Mouse (Mus musculus): ENCODE results near the gene Ascc3.

Gene Ascc3

GRCm38 (mm10) chr10:50893546-50893945 lies 301.1 kb downstream of the Ascc3 start:
- in situ Hi-C loops (cut with MboI; ENCODE audit: low sequenced_read_pairs): no loop called here

GRCm38 (mm10) chr10:50894170-50894991 lies 301.9 kb downstream of the Ascc3 start, which contains the start of gene Sim1:
TSS of gene Sim1 (plus strand) at chr10:50894754.
- in situ Hi-C loops (cut with MboI; ENCODE audit: low sequenced_read_pairs): no loop called here

- in situ Hi-C loops (cut with MboI; ENCODE audit: low sequenced_read_pairs): no loop called here
Observed at GRCm38 (mm10) chr10:50895091-50895790, 302.8 kb downstream of the Ascc3 start.

GRCm38 (mm10) chr10:50895881-50896766 lies 303.7 kb downstream of the Ascc3 start:
- in situ Hi-C loops (cut with MboI; ENCODE audit: low sequenced_read_pairs): no loop called here

- in situ Hi-C loops (cut with MboI; ENCODE audit: low sequenced_read_pairs): no loop called here
Observed at GRCm38 (mm10) chr10:50896767-50897390, 304.4 kb downstream of the Ascc3 start.

GRCm38 (mm10) chr10:50897530-50898471 lies 305.3 kb downstream of the Ascc3 start:
- in situ Hi-C loops (cut with MboI; ENCODE audit: low sequenced_read_pairs): no loop called here

- in situ Hi-C loops (cut with MboI; ENCODE audit: low sequenced_read_pairs): no loop called here
Observed at GRCm38 (mm10) chr10:50898621-50899020, 306.2 kb downstream of the Ascc3 start.

- in situ Hi-C loops (cut with MboI; ENCODE audit: low sequenced_read_pairs): no loop called here
Observed at GRCm38 (mm10) chr10:50899846-50900745, 307.6 kb downstream of the Ascc3 start.
